Mouse (Mus musculus): ENCODE results near the gene Ly6g6f. TPM values are rescaled to one million over a fixed set of nuclear protein-coding genes. Genes with fewer than 3 reads are reported as not detected.
"Not testable (repeated sequence)": the region's sequence is repeated elsewhere in the genome, so short reads cannot be mapped to it uniquely, and the experiment has no call there.

The Ly6g6f gene
- polyA plus RNA-seq, 1 experiment from 2014 or later, result 0.23 TPM

- peak overlapping the region; percentile 93 for H3K9ac ChIP-seq (ENCODE audit: low read depth, low read length)
- 68% methylated on average over 7 of the region's 7 CpGs for WGBS
- H3K4me3 ChIP-seq (ENCODE audit: low read length), result peak overlapping the region; percentile 68; the same call in 1 of the 2 replicates
- ATAC-seq, result no peak
- H3K4me2 ChIP-seq (ENCODE audit: low read depth, low read length), result peak overlapping the region; percentile 100
- no peaks in the 10 kb centered on the region for H3K9me3 ChIP-seq (ENCODE audit: control insufficient read depth, low read length)
- H3K36me3 ChIP-seq (ENCODE audit: control insufficient read depth, insufficient read depth, low read length), result no peaks in the 10 kb centered on the region
- no peaks in the 10 kb centered on the region for H3K27me3 ChIP-seq (replicated peaks; ENCODE audit: control insufficient read depth, insufficient read depth, low read length)
- H3K4me1 ChIP-seq (ENCODE audit: control insufficient read depth, insufficient read depth, low read length), result peaks cover 40% of the 10 kb centered on the region
- H3K27ac ChIP-seq (ENCODE audit: low read length), result peak overlapping the region; percentile 90
Observed at GRCm38 (mm10) chr17:35044904-35045806, 40.3 kb downstream of the Ly6g6f start.

DNA sequence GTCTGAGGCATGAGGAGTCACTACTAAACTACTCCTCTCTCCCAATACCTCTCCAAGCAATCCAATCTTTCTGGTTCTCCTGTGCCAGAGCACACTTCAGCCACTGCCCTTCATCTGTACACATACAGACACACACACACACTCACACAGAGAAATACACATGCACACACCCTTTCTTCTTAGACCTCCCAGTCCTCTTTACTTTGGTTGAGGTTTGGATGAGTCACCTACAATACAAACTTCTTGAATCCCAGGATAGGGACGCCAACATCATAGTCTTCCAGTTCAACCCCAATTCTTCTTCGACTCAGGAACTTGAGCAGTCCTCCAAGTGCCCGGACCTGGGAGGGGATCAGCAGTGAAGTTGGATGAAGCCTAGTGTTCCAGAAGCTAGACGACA is 41.6 kb downstream of the Ly6g6f start:
- Histone ChIP-seq H3K4me1 (ENCODE audit: control insufficient read depth, insufficient read depth, low read length) (peaks cover 32% of the 10 kb centered on the region), H3K9ac (ENCODE audit: low read depth, low read length) (no peak overlapping the region), H3K27ac (ENCODE audit: low read length) (peak overlapping the region; percentile 10), H3K4me3 (ENCODE audit: low read length) (no peak overlapping the region), H3K36me3 (ENCODE audit: control insufficient read depth, insufficient read depth, low read length) (no peaks in the 10 kb centered on the region), H3K9me3 (ENCODE audit: control insufficient read depth, low read length) (no peaks in the 10 kb centered on the region), H3K27me3 (replicated peaks; ENCODE audit: control insufficient read depth, insufficient read depth, low read length) (no peaks in the 10 kb centered on the region), H3K4me2 (ENCODE audit: low read depth, low read length) (no peak overlapping the region)
- no peak for ATAC-seq
- WGBS, result 82% methylated on average over 4 of the region's 4 CpGs

GRCm38 (mm10) chr17:35039121-35039873 is 46.1 kb downstream of the Ly6g6f start:
- no peaks in the 10 kb centered on the region for H3K9me3 ChIP-seq (ENCODE audit: control insufficient read depth, low read length)
- ATAC-seq, result no peak
- no peak overlapping the region for H3K27ac ChIP-seq (ENCODE audit: low read length)
- H3K4me3 ChIP-seq (ENCODE audit: low read length), result no peak overlapping the region
- H3K4me2 ChIP-seq (ENCODE audit: low read depth, low read length), result no peak overlapping the region
- no peaks in the 10 kb centered on the region for H3K27me3 ChIP-seq (replicated peaks; ENCODE audit: control insufficient read depth, insufficient read depth, low read length)
- H3K4me1 ChIP-seq (ENCODE audit: control insufficient read depth, insufficient read depth, low read length), result peaks cover 4% of the 10 kb centered on the region
- H3K36me3 ChIP-seq (ENCODE audit: control insufficient read depth, insufficient read depth, low read length), result no peaks in the 10 kb centered on the region
- no peak overlapping the region for H3K9ac ChIP-seq (ENCODE audit: low read depth, low read length)
- 82% methylated on average over 11 of the region's 11 CpGs for WGBS

GRCm38 (mm10) chr17:35034896-35035295 is 50.5 kb downstream of the Ly6g6f start:
- Histone ChIP-seq H3K27ac (ENCODE audit: low read length) (no peak overlapping the region), H3K4me1 (ENCODE audit: control insufficient read depth, insufficient read depth, low read length) (no peaks in the 10 kb centered on the region), H3K9ac (ENCODE audit: low read depth, low read length) (0 out of 2 replicates have a peak overlapping the region, but pooled peaks have one; percentile 32), H3K4me2 (ENCODE audit: low read depth, low read length) (no peak overlapping the region), H3K36me3 (ENCODE audit: control insufficient read depth, insufficient read depth, low read length) (no peaks in the 10 kb centered on the region), H3K27me3 (replicated peaks; ENCODE audit: control insufficient read depth, insufficient read depth, low read length) (no peaks in the 10 kb centered on the region), H3K4me3 (ENCODE audit: low read length) (no peak overlapping the region), H3K9me3 (ENCODE audit: control insufficient read depth, low read length) (no peaks in the 10 kb centered on the region)
- 58% methylated on average over 6 of the region's 6 CpGs for WGBS
- ATAC-seq, result no peak

GRCm38 (mm10) chr17:35033703-35034102 is 51.7 kb downstream of the Ly6g6f start:
- not testable (repeated sequence) for H3K27ac ChIP-seq (ENCODE audit: low read length); H3K9me3 ChIP-seq (ENCODE audit: control insufficient read depth, low read length); H3K9ac ChIP-seq (ENCODE audit: low read depth, low read length); H3K4me3 ChIP-seq (ENCODE audit: low read length); H3K36me3 ChIP-seq (ENCODE audit: control insufficient read depth, insufficient read depth, low read length); H3K4me1 ChIP-seq (ENCODE audit: control insufficient read depth, insufficient read depth, low read length); ATAC-seq; H3K27me3 ChIP-seq (replicated peaks; ENCODE audit: control insufficient read depth, insufficient read depth, low read length); H3K4me2 ChIP-seq (ENCODE audit: low read depth, low read length)
- 52% methylated on average over 1 of the region's 1 CpGs for WGBS

DNA sequence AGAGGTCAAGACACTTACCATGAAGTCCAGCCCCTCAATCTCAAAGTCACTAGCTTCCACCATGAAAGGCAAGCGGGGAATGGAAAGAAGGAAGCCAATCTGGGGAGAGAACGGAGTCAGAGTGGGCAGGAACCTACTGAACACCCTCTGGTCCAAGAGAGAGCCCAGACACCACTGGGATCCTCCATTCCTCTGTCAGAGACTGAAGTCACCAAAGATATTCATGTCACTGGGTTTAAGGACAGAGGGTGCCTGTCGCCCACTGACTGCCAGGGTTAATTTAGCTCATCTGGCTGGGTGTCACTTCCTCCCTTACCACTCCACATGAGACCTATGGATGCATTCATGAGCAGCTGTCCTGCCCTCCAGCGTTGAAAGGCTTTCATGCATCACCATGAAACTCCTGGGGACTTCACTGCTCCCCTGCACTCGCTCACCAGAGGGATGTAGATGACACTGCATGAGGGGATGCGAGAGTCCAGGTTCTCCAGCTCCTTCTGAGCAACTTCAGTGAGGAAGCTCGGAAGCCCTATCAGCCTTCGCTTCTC is 53.0 kb downstream of the Ly6g6f start:
- 74% methylated on average over 8 of the region's 8 CpGs for WGBS
- H3K4me3 ChIP-seq (ENCODE audit: low read length), result no peak overlapping the region
- H3K27ac ChIP-seq (ENCODE audit: low read length), result no peak overlapping the region
- no peaks in the 10 kb centered on the region for H3K9me3 ChIP-seq (ENCODE audit: control insufficient read depth, low read length)
- no peaks in the 10 kb centered on the region for H3K27me3 ChIP-seq (replicated peaks; ENCODE audit: control insufficient read depth, insufficient read depth, low read length)
- no peak overlapping the region for H3K9ac ChIP-seq (ENCODE audit: low read depth, low read length)
- H3K4me1 ChIP-seq (ENCODE audit: control insufficient read depth, insufficient read depth, low read length), result peaks cover 3% of the 10 kb centered on the region; the same call in 1 of the 2 replicates
- H3K4me2 ChIP-seq (ENCODE audit: low read depth, low read length), result no peak overlapping the region
- H3K36me3 ChIP-seq (ENCODE audit: control insufficient read depth, insufficient read depth, low read length), result no peaks in the 10 kb centered on the region
- no peak for ATAC-seq

DNA sequence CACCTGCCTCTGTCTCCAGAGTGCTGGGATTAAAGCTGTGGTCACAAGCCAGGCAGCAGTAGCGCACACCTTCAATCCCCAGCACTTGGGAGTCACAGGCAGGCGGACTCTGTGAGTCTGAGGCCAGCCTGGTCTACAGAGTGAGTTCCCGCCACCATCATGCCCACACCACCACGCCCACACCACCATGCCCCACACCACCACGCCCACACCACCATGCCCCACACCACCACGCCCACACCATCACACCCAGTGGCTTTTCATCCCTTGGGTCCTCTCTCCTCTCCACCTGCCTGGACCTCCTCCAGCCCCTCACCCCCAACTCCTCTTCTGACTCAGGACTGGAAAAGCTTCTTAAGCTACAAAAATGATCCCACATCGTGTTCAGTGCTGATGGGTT is 53.5 kb downstream of the Ly6g6f start:
- no peaks in the 10 kb centered on the region for H3K27me3 ChIP-seq (replicated peaks; ENCODE audit: control insufficient read depth, insufficient read depth, low read length)
- H3K27ac ChIP-seq (ENCODE audit: low read length), result no peak overlapping the region
- no peak for ATAC-seq
- WGBS, result 85% methylated on average over 7 of the region's 7 CpGs
- H3K9me3 ChIP-seq (ENCODE audit: control insufficient read depth, low read length), result no peaks in the 10 kb centered on the region
- no peak overlapping the region for H3K4me2 ChIP-seq (ENCODE audit: low read depth, low read length)
- no peak overlapping the region for H3K4me3 ChIP-seq (ENCODE audit: low read length)
- no peaks in the 10 kb centered on the region for H3K36me3 ChIP-seq (ENCODE audit: control insufficient read depth, insufficient read depth, low read length)
- H3K4me1 ChIP-seq (ENCODE audit: control insufficient read depth, insufficient read depth, low read length), result peaks cover 5% of the 10 kb centered on the region; the same call in 1 of the 2 replicates
- no peak overlapping the region for H3K9ac ChIP-seq (ENCODE audit: low read depth, low read length)

GRCm38 (mm10) chr17:35031272-35031671 is 54.1 kb downstream of the Ly6g6f start:
- 90% methylated on average over 11 of the region's 11 CpGs for WGBS
- peaks cover 5% of the 10 kb centered on the region; the same call in 1 of the 2 replicates for H3K4me1 ChIP-seq (ENCODE audit: control insufficient read depth, insufficient read depth, low read length)
- no peak overlapping the region for H3K9ac ChIP-seq (ENCODE audit: low read depth, low read length)
- H3K9me3 ChIP-seq (ENCODE audit: control insufficient read depth, low read length), result no peaks in the 10 kb centered on the region
- H3K4me2 ChIP-seq (ENCODE audit: low read depth, low read length), result no peak overlapping the region
- H3K36me3 ChIP-seq (ENCODE audit: control insufficient read depth, insufficient read depth, low read length), result no peaks in the 10 kb centered on the region
- H3K27me3 ChIP-seq (replicated peaks; ENCODE audit: control insufficient read depth, insufficient read depth, low read length), result no peaks in the 10 kb centered on the region
- no peak overlapping the region for H3K4me3 ChIP-seq (ENCODE audit: low read length)
- ATAC-seq, result no peak
- H3K27ac ChIP-seq (ENCODE audit: low read length), result no peak overlapping the region
